Mouse (Mus musculus) liver, embryonic 13.5 days (tissue): ENCODE results near the gene Odc1. TPM values are rescaled to one million over a fixed set of nuclear protein-coding genes. Genes with fewer than 3 reads are reported as not detected.

Source experiments
- ATAC-seq: fragments of 200-750 bp; cut with Nextera tagmentation; 2 replicates; pipeline ENCODE4 v1.8.0; 2017; ENCODE audit warnings: low read depth, mild to moderate bottlenecking, moderate number of reproducible peaks, moderate library complexity
- DNase-seq: peaks from one replicate; pipeline ENCODE4 v3.0.0; 2022
- H3K27ac ChIP-seq: fragments of 300-500 bp; sonication (generic); 2 replicates; pipeline ENCODE4 v1.5.1; 2015; ENCODE audit warnings: moderate library complexity, mild to moderate bottlenecking, inconsistent platforms
- H3K27me3 ChIP-seq: fragments of 300-500 bp; sonication (generic); 2 replicates; pipeline ENCODE4 v1.6.1; 2015; ENCODE audit warnings: mild to moderate bottlenecking, inconsistent platforms
- H3K36me3 ChIP-seq: fragments of 300-500 bp; sonication (generic); 2 replicates; pipeline ENCODE4 v1.6.1; 2015; ENCODE audit warnings: mild to moderate bottlenecking, inconsistent platforms
- H3K4me1 ChIP-seq: fragments of 300-500 bp; sonication (generic); replicated peaks from 2 replicates; pipeline ENCODE4 v1.6.1; 2015; ENCODE audit warnings: inconsistent platforms
- H3K4me2 ChIP-seq: fragments of 300-500 bp; sonication (generic); 2 replicates; pipeline ENCODE4 v1.6.1; 2015; ENCODE audit warnings: inconsistent platforms, mild to moderate bottlenecking, moderate library complexity
- H3K4me3 ChIP-seq: fragments of 300-500 bp; sonication (generic); replicated peaks from 2 replicates; pipeline ENCODE4 v1.5.1; 2015; ENCODE audit warnings: mild to moderate bottlenecking, inconsistent platforms
- H3K9ac ChIP-seq: fragments of 300-500 bp; sonication (generic); 2 replicates; pipeline ENCODE4 v1.6.1; 2015; ENCODE audit warnings: mild to moderate bottlenecking, inconsistent platforms
- H3K9me3 ChIP-seq: fragments of 300-500 bp; sonication (generic); replicated peaks from 2 replicates; pipeline ENCODE4 v1.6.1; 2016; ENCODE audit warnings: inconsistent platforms
- WGBS: fragments of 180-500 bp; shearing (Covaris S2); methylation state at CpG from one replicate; pipeline ENCODE4 v1.1.7; 2015; ENCODE audit not compliant: insufficient replicate concordance; 5-methylcytosine and 5-hydroxymethylcytosine counted together
- polyA plus RNA-seq: library from polyadenylated mRNA; unstranded; fragments of >200 nt; fragmentation: Nextera tagmentation; extraction: Ambion mirVana; gene quantifications from 2 replicates; pipeline ENCODE4 v1.2.1, GENCODE M21; 2015

Odc1 gene
- polyA plus RNA-seq, 1 experiment from 2014 or later: 465 TPM

DNA sequence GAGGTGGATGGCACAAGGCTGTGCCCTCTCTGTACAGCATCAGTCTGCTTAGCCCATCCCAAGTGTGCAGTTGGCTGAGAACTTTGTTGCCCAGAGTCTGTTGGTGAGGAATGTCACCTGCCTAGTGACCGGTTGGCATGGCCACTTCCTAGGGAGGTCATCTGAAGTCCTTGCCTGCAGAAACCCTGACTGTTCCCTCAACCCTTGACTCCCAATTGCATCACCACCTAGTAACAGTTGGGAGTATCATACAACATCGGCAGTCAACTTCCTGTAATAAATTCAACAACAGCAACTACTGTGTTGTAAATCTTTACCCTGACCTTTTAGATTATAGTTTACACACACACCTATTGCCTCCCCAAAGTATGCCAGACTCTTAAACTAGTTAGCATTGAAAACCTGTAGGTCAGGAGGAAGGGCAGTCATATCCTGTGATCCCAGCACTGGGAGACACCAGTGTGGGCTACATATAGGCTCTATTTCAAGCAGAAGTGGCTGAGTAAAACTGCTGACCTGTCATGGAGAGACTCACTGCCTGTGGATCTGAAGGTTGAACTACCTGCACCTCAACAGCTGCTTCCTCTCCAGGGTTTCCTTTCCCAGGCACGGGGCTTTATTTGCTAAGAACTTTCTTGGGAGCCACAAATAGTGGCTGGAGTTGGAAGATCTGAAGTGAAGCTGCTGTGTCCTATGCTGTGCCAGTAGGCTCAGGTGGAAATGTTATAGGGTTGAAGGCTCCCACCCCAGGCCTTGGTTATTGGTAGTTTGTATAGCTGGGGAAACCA, 6.8 kb downstream of the Odc1 start:
- WGBS: 67% methylated on average over 3 of the region's 3 CpGs

DNA sequence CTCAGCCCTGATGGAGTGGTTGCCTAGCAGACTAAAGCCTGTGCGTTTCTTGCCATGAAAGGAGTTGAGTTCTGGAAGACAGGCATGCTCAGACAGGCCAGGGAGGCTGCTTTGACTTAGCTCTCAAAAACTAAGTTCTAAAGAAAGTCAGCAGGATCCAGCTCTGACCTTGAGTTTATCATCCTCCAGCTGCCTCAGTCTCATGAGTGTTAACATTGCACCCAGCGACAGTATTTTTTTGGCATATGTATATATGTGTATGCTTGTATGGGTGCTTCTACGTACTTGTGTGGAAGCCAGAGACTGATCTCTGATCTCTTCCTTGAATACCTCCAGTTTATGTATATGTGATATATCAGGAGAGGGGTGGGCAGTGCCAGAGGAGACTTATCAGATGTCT, 7.8 kb downstream of the Odc1 start:
- DNase-seq: no peak

More for the DNA sequence above, 6.8 kb downstream of the Odc1 start:
- Histone ChIP-seq H3K27ac (peak overlapping the region; percentile 78), H3K4me2 (no peak overlapping the region), H3K36me3 (peaks cover 57% of the 10 kb centered on the region), H3K4me1 (peaks cover 70% of the 10 kb centered on the region), H3K9ac (no peak overlapping the region), H3K9me3 (no peaks in the 10 kb centered on the region), H3K4me3 (no peak overlapping the region), H3K27me3 (no peaks in the 10 kb centered on the region)
- DNase-seq (no peak), ATAC-seq (no peak)

DNA sequence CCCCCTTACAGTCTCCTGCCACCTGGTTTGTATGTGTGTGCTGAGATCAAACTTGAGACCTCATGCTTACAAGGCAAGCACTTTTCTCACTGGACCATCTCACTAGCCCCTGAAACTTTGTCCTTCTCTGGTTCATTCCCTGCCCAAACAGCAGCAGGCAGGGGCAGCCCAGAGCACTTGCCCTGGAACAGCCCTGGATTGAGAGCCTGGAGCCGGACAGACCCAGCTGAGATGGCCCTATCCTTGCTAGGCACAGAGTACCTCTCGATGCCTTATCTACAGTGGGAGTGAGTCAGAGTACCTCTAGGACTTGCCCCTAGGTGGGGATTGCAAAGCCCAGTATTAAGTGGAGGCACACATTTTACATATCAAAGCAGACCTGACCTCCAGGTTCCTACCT, 8.4 kb downstream of the Odc1 start:
- H3K4me2 ChIP-seq: no peak overlapping the region
- peak overlapping the region; percentile 78 for H3K27ac ChIP-seq
- peaks cover 61% of the 10 kb centered on the region for H3K4me1 ChIP-seq
- peaks cover 42% of the 10 kb centered on the region for H3K36me3 ChIP-seq
- no peak overlapping the region for H3K4me3 ChIP-seq
- DNase-seq (no peak), ATAC-seq (peak; percentile 41)
- 45% methylated on average over 2 of the region's 2 CpGs for WGBS
- no peaks in the 10 kb centered on the region for H3K9me3 ChIP-seq
- peak overlapping the region; percentile 2; the same call in 1 of the 2 replicates for H3K9ac ChIP-seq
- H3K27me3 ChIP-seq: peaks cover 7% of the 10 kb centered on the region; the same call in 1 of the 2 replicates

More for the DNA sequence above, 7.8 kb downstream of the Odc1 start:
- no peak overlapping the region for H3K4me3 ChIP-seq
- WGBS: 78% methylated on average over 3 of the region's 3 CpGs
- peak; percentile 13; the same call in 1 of the 2 replicates for ATAC-seq
- no peaks in the 10 kb centered on the region for H3K9me3 ChIP-seq
- H3K36me3 ChIP-seq: peaks cover 47% of the 10 kb centered on the region
- H3K4me1 ChIP-seq: peaks cover 66% of the 10 kb centered on the region
- peaks cover 4% of the 10 kb centered on the region; the same call in 1 of the 2 replicates for H3K27me3 ChIP-seq
- H3K4me2 ChIP-seq: no peak overlapping the region
- peak overlapping the region; percentile 2; the same call in 1 of the 2 replicates for H3K9ac ChIP-seq
- H3K27ac ChIP-seq: peak overlapping the region; percentile 78

- Histone ChIP-seq H3K27me3 (peaks cover 7% of the 10 kb centered on the region; the same call in 1 of the 2 replicates), H3K4me1 (peaks cover 54% of the 10 kb centered on the region), H3K9ac (peak overlapping the region; percentile 22; the same call in 1 of the 2 replicates), H3K4me2 (no peak overlapping the region), H3K9me3 (no peaks in the 10 kb centered on the region), H3K36me3 (peaks cover 35% of the 10 kb centered on the region), H3K27ac (peak overlapping the region; percentile 78), H3K4me3 (no peak overlapping the region)
- DNase-seq (no peak), ATAC-seq (peak; percentile 21; the same call in 1 of the 2 replicates)
- WGBS: 80% methylated on average over 5 of the region's 5 CpGs
Observed at GRCm38 (mm10) chr12:17553627-17554026, 9.0 kb downstream of the Odc1 start.

- H3K27ac ChIP-seq: peak overlapping the region; percentile 78; the same call in 1 of the 2 replicates
- 31% methylated on average over 15 of the region's 15 CpGs for WGBS
Observed at GRCm38 (mm10) chr12:17554200-17554951, 9.8 kb downstream of the Odc1 start.

DNA sequence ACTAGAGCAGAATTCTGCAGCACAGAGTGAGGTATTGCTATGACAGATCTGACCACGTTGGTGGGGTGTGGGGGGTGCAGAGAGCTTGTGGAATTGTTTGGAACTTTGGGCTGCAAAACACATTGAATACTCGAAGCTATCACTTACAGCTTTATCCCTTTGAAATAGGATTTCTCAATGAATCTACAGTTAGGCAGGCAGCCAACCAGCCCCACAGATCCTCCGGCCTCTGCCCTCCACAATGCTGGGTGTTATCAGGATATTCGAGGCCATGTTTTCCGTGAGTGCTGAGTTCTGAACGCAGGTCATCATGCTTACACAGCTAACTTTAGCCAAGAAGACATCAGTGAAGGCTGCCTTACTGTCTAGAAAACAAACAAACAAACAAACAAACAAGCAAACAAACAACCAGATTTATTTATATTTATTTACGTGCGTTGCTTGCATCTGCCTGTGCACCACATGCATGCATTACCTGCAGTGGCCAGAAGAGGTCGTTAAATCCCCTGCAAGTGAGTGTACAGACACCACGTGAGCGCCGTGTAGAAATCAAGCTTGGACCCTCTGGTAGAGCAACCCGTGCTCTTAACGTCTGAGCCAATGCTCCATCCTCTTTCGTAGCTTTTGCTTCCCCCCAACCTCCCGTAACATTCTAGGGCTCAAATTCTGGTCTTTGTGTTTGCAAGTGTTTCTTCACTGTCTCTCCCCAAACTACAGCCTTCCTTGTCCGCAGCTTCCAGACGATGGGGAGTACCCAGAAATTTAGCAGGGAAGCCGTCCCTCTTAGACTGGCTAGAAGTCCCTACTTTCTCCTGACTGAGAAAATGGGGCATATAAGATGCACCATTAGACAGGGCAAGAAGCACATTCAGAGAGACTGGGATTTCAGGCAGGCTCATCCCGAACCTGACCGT, 12.1 kb downstream of the Odc1 start:
- Histone ChIP-seq H3K9me3 (no peaks in the 10 kb centered on the region), H3K4me2 (no peak overlapping the region), H3K4me3 (no peak overlapping the region), H3K27me3 (peaks cover 7% of the 10 kb centered on the region; the same call in 1 of the 2 replicates), H3K27ac (no peak overlapping the region), H3K9ac (no peak overlapping the region), H3K36me3 (peaks cover 7% of the 10 kb centered on the region), H3K4me1 (peaks cover 38% of the 10 kb centered on the region)
- ATAC-seq (no peak), DNase-seq (peak; percentile 50)
- WGBS: 27% methylated on average over 21 of the region's 21 CpGs

More at GRCm38 (mm10) chr12:17554200-17554951, 9.8 kb downstream of the Odc1 start:
- DNase-seq: peak; percentile 78
- Histone ChIP-seq H3K9ac (no peak overlapping the region), H3K4me1 (peaks cover 49% of the 10 kb centered on the region), H3K4me3 (no peak overlapping the region), H3K9me3 (no peaks in the 10 kb centered on the region), H3K4me2 (no peak overlapping the region), H3K27me3 (peaks cover 7% of the 10 kb centered on the region; the same call in 1 of the 2 replicates), H3K36me3 (peaks cover 28% of the 10 kb centered on the region)
- peak; percentile 60 for ATAC-seq

- H3K4me2 ChIP-seq: no peak overlapping the region
- ATAC-seq (no peak), DNase-seq (no peak)
- H3K9ac ChIP-seq: no peak overlapping the region
- no peak overlapping the region for H3K4me3 ChIP-seq
- no peaks in the 10 kb centered on the region for H3K9me3 ChIP-seq
- peaks cover 30% of the 10 kb centered on the region for H3K4me1 ChIP-seq
- peaks cover 7% of the 10 kb centered on the region; the same call in 1 of the 2 replicates for H3K27me3 ChIP-seq
- no peaks in the 10 kb centered on the region for H3K36me3 ChIP-seq
- 54% methylated on average over 7 of the region's 7 CpGs for WGBS
- no peak overlapping the region for H3K27ac ChIP-seq
Observed at GRCm38 (mm10) chr12:17557344-17557966, 12.9 kb downstream of the Odc1 start.

DNA sequence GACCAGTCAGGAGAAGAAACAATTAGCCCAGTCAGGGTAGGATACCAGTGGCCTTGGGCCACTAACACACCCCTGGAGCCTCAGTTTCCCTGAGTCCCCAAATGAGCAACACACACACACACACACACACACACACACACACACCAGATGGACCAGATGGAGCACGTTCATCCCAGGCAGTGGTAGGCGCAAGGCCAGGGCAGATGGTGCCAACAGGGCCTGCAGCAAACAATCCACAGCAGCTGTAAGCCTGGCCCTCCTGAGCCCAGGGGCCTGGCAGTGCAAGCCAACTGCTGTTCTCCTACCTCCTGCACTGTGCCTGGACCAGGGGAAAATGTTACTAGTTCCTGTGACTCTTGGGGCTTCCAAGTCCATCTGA, 13.4 kb downstream of the Odc1 start:
- Histone ChIP-seq H3K4me3 (no peak overlapping the region), H3K27me3 (peaks cover 7% of the 10 kb centered on the region; the same call in 1 of the 2 replicates), H3K27ac (no peak overlapping the region), H3K36me3 (no peaks in the 10 kb centered on the region), H3K4me1 (peaks cover 25% of the 10 kb centered on the region), H3K9me3 (no peaks in the 10 kb centered on the region), H3K9ac (no peak overlapping the region), H3K4me2 (no peak overlapping the region)
- WGBS: 63% methylated on average over 2 of the region's 2 CpGs
- no peak for ATAC-seq
- no peak for DNase-seq

DNA sequence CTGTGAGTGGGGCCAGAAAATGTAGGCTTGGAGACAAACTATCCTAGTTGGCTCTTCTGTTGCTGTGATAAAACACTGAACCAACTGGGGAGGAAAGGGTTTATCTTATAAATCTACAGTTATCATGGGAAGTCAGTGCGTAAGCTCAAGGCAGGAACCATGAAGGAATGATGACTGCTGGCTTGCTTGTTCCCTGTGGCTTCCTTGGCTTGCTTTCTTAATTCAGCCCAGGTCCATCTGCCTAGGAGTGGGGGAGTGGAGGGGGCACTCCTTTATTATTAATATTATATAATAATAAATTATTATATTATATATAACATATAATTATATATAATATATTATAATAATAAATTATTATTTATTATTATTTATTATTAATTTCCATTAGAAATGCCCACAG, 17.8 kb downstream of the Odc1 start:
- Histone ChIP-seq H3K4me1 (peaks cover 21% of the 10 kb centered on the region), H3K27ac (no peak overlapping the region), H3K4me3 (no peak overlapping the region), H3K9ac (no peak overlapping the region), H3K27me3 (peaks cover 3% of the 10 kb centered on the region; the same call in 1 of the 2 replicates), H3K36me3 (no peaks in the 10 kb centered on the region), H3K9me3 (no peaks in the 10 kb centered on the region), H3K4me2 (no peak overlapping the region)
- 42% methylated on average over 1 of the region's 1 CpGs for WGBS
- ATAC-seq (no peak), DNase-seq (no peak)

GRCm38 (mm10) chr12:17565393-17566045, 20.9 kb downstream of the Odc1 start:
- DNase-seq (peak; percentile 66), ATAC-seq (peak; percentile 99)
- no peaks in the 10 kb centered on the region for H3K36me3 ChIP-seq
- H3K4me3 ChIP-seq: no peak overlapping the region
- peak overlapping the region; percentile 32 for H3K4me2 ChIP-seq
- peaks cover 21% of the 10 kb centered on the region for H3K4me1 ChIP-seq
- no peak overlapping the region for H3K9ac ChIP-seq
- WGBS: 38% methylated on average over 3 of the region's 3 CpGs
- H3K9me3 ChIP-seq: no peaks in the 10 kb centered on the region
- peak overlapping the region; percentile 62 for H3K27ac ChIP-seq
- no peaks in the 10 kb centered on the region for H3K27me3 ChIP-seq
